Mouse (Mus musculus): ENCODE measurements around the gene Ltc4s. TPM values are rescaled to one million over a fixed set of nuclear protein-coding genes. Genes with fewer than 3 reads are reported as not detected.

The Ltc4s gene
- polyA plus RNA-seq, 1 experiment from 2014 or later, result 0.85 TPM

GRCm38 (mm10) chr11:50206037-50206436 lies 32.4 kb downstream of the Ltc4s start:
- H3K27ac ChIP-seq (replicated peaks), result no peak overlapping the region
- no peaks in the 10 kb centered on the region for H3K9me3 ChIP-seq
- H3K4me3 ChIP-seq, result no peak overlapping the region
- H3K27me3 ChIP-seq, result no peaks in the 10 kb centered on the region
- WGBS, result 96% methylated on average over 2 of the region's 2 CpGs
- peaks cover 66% of the 10 kb centered on the region for H3K36me3 ChIP-seq
- peaks cover 7% of the 10 kb centered on the region for H3K4me1 ChIP-seq
- no peak overlapping the region for H3K4me2 ChIP-seq (replicated peaks)
- no peak overlapping the region for H3K9ac ChIP-seq (replicated peaks)
- ATAC-seq (ENCODE audit: low FRiP score, low read depth), result no peak

GRCm38 (mm10) chr11:50205434-50205833 lies 33.0 kb downstream of the Ltc4s start:
- no peaks in the 10 kb centered on the region for H3K9me3 ChIP-seq
- peaks cover 7% of the 10 kb centered on the region for H3K4me1 ChIP-seq
- WGBS, result 94% methylated on average over 3 of the region's 3 CpGs
- peaks cover 72% of the 10 kb centered on the region for H3K36me3 ChIP-seq
- H3K27ac ChIP-seq (replicated peaks), result no peak overlapping the region
- H3K27me3 ChIP-seq, result no peaks in the 10 kb centered on the region
- H3K4me2 ChIP-seq (replicated peaks), result no peak overlapping the region
- no peak for ATAC-seq (ENCODE audit: low FRiP score, low read depth)
- no peak overlapping the region for H3K9ac ChIP-seq (replicated peaks)
- H3K4me3 ChIP-seq, result no peak overlapping the region

- Histone ChIP-seq H3K4me2 (replicated peaks) (no peak overlapping the region), H3K36me3 (peaks cover 89% of the 10 kb centered on the region)
Observed at GRCm38 (mm10) chr11:50203302-50203827, 35.1 kb downstream of the Ltc4s start.

GRCm38 (mm10) chr11:50201590-50201989 lies 36.8 kb downstream of the Ltc4s start:
- Histone ChIP-seq H3K36me3 (peaks cover 89% of the 10 kb centered on the region), H3K27ac (replicated peaks) (no peak overlapping the region), H3K4me1 (no peaks in the 10 kb centered on the region), H3K9me3 (no peaks in the 10 kb centered on the region), H3K27me3 (no peaks in the 10 kb centered on the region), H3K9ac (replicated peaks) (no peak overlapping the region), H3K4me2 (replicated peaks) (no peak overlapping the region), H3K4me3 (no peak overlapping the region)
- ATAC-seq (ENCODE audit: low FRiP score, low read depth), result no peak
- WGBS, result 89% methylated on average over 3 of the region's 3 CpGs

More at GRCm38 (mm10) chr11:50203302-50203827, 35.1 kb downstream of the Ltc4s start:
- no peaks in the 10 kb centered on the region for H3K27me3 ChIP-seq
- ATAC-seq (ENCODE audit: low FRiP score, low read depth), result no peak
- no peak overlapping the region for H3K9ac ChIP-seq (replicated peaks)
- H3K27ac ChIP-seq (replicated peaks), result no peak overlapping the region
- no peaks in the 10 kb centered on the region for H3K4me1 ChIP-seq
- WGBS, result 87% methylated on average over 9 of the region's 9 CpGs
- H3K4me3 ChIP-seq, result no peak overlapping the region
- H3K9me3 ChIP-seq, result no peaks in the 10 kb centered on the region

GRCm38 (mm10) chr11:50200613-50201012 lies 37.8 kb downstream of the Ltc4s start:
- Histone ChIP-seq H3K36me3 (peaks cover 80% of the 10 kb centered on the region), H3K4me1 (no peaks in the 10 kb centered on the region), H3K27me3 (no peaks in the 10 kb centered on the region), H3K27ac (replicated peaks) (no peak overlapping the region), H3K4me2 (replicated peaks) (no peak overlapping the region), H3K4me3 (no peak overlapping the region), H3K9ac (replicated peaks) (no peak overlapping the region), H3K9me3 (no peaks in the 10 kb centered on the region)
- no peak for ATAC-seq (ENCODE audit: low FRiP score, low read depth)
- 90% methylated on average over 8 of the region's 8 CpGs for WGBS

- H3K4me1 ChIP-seq, result no peaks in the 10 kb centered on the region
- no peak overlapping the region for H3K4me3 ChIP-seq
- no peaks in the 10 kb centered on the region for H3K9me3 ChIP-seq
- no peak for ATAC-seq (ENCODE audit: low FRiP score, low read depth)
- 88% methylated on average over 2 of the region's 2 CpGs for WGBS
- no peaks in the 10 kb centered on the region for H3K27me3 ChIP-seq
- no peak overlapping the region for H3K27ac ChIP-seq (replicated peaks)
- no peak overlapping the region for H3K9ac ChIP-seq (replicated peaks)
- H3K4me2 ChIP-seq (replicated peaks), result no peak overlapping the region
- peaks cover 71% of the 10 kb centered on the region for H3K36me3 ChIP-seq
Observed at GRCm38 (mm10) chr11:50198916-50199315, 39.5 kb downstream of the Ltc4s start.

GRCm38 (mm10) chr11:50198219-50198846 lies 40.1 kb downstream of the Ltc4s start:
- no peaks in the 10 kb centered on the region for H3K9me3 ChIP-seq
- no peak overlapping the region for H3K27ac ChIP-seq (replicated peaks)
- no peaks in the 10 kb centered on the region for H3K27me3 ChIP-seq
- ATAC-seq (ENCODE audit: low FRiP score, low read depth), result no peak
- H3K4me3 ChIP-seq, result no peak overlapping the region
- WGBS, result 93% methylated on average over 4 of the region's 5 CpGs
- H3K4me1 ChIP-seq, result no peaks in the 10 kb centered on the region
- H3K9ac ChIP-seq (replicated peaks), result no peak overlapping the region
- no peak overlapping the region for H3K4me2 ChIP-seq (replicated peaks)
- peaks cover 68% of the 10 kb centered on the region for H3K36me3 ChIP-seq

- Histone ChIP-seq H3K9me3 (no peaks in the 10 kb centered on the region), H3K27me3 (no peaks in the 10 kb centered on the region), H3K36me3 (peaks cover 59% of the 10 kb centered on the region), H3K4me1 (no peaks in the 10 kb centered on the region), H3K4me3 (no peak overlapping the region), H3K4me2 (replicated peaks) (no peak overlapping the region), H3K27ac (replicated peaks) (no peak overlapping the region), H3K9ac (replicated peaks) (no peak overlapping the region)
- 95% methylated on average over 4 of the region's 4 CpGs for WGBS
- ATAC-seq (ENCODE audit: low FRiP score, low read depth), result no peak
Observed at GRCm38 (mm10) chr11:50197500-50197899, 40.9 kb downstream of the Ltc4s start.

- 86% methylated on average over 4 of the region's 4 CpGs for WGBS
Observed at GRCm38 (mm10) chr11:50194793-50195192, 43.6 kb downstream of the Ltc4s start.

GRCm38 (mm10) chr11:50194070-50194469 lies 44.3 kb downstream of the Ltc4s start:
- Histone ChIP-seq H3K9ac (replicated peaks) (no peak overlapping the region), H3K27ac (replicated peaks) (no peak overlapping the region), H3K4me1 (no peaks in the 10 kb centered on the region), H3K9me3 (no peaks in the 10 kb centered on the region), H3K4me2 (replicated peaks) (no peak overlapping the region), H3K27me3 (no peaks in the 10 kb centered on the region), H3K4me3 (no peak overlapping the region), H3K36me3 (peaks cover 25% of the 10 kb centered on the region)
- ATAC-seq (ENCODE audit: low FRiP score, low read depth), result no peak
- 87% methylated on average over 7 of the region's 7 CpGs for WGBS

More at GRCm38 (mm10) chr11:50194793-50195192, 43.6 kb downstream of the Ltc4s start:
- Histone ChIP-seq H3K36me3 (peaks cover 32% of the 10 kb centered on the region), H3K4me1 (no peaks in the 10 kb centered on the region), H3K27me3 (no peaks in the 10 kb centered on the region), H3K9ac (replicated peaks) (no peak overlapping the region), H3K9me3 (no peaks in the 10 kb centered on the region), H3K4me3 (no peak overlapping the region), H3K27ac (replicated peaks) (no peak overlapping the region), H3K4me2 (replicated peaks) (no peak overlapping the region)
- no peak for ATAC-seq (ENCODE audit: low FRiP score, low read depth)

- ATAC-seq (ENCODE audit: low FRiP score, low read depth), result no peak
Observed at GRCm38 (mm10) chr11:50192278-50192677, 46.1 kb downstream of the Ltc4s start.

GRCm38 (mm10) chr11:50190362-50190761 lies 48.1 kb downstream of the Ltc4s start:
- 92% methylated on average over 4 of the region's 4 CpGs for WGBS
- H3K36me3 ChIP-seq, result peaks cover 28% of the 10 kb centered on the region
- ATAC-seq (ENCODE audit: low FRiP score, low read depth), result no peak

More at GRCm38 (mm10) chr11:50192278-50192677, 46.1 kb downstream of the Ltc4s start:
- H3K9ac ChIP-seq (replicated peaks), result no peak overlapping the region
- H3K4me1 ChIP-seq, result no peaks in the 10 kb centered on the region
- no peak overlapping the region for H3K27ac ChIP-seq (replicated peaks)
- peaks cover 24% of the 10 kb centered on the region for H3K36me3 ChIP-seq
- no peak overlapping the region for H3K4me3 ChIP-seq
- no peaks in the 10 kb centered on the region for H3K27me3 ChIP-seq
- no peak overlapping the region for H3K4me2 ChIP-seq (replicated peaks)
- WGBS, result 93% methylated on average over 3 of the region's 3 CpGs
- no peaks in the 10 kb centered on the region for H3K9me3 ChIP-seq

More at GRCm38 (mm10) chr11:50190362-50190761, 48.1 kb downstream of the Ltc4s start:
- H3K27ac ChIP-seq (replicated peaks), result no peak overlapping the region
- H3K9me3 ChIP-seq, result no peaks in the 10 kb centered on the region
- H3K27me3 ChIP-seq, result no peaks in the 10 kb centered on the region
- H3K4me1 ChIP-seq, result no peaks in the 10 kb centered on the region
- H3K9ac ChIP-seq (replicated peaks), result no peak overlapping the region
- no peak overlapping the region for H3K4me3 ChIP-seq
- H3K4me2 ChIP-seq (replicated peaks), result no peak overlapping the region
